Comparison of ENCODE assay signal across 28 mouse cellular contexts in genomic region chr2:149305553-149305952, GRCm38 (mm10).
"Had no signal": no experiment of that assay in that cellular context is flagged by ENCODE, and none has a peak within 500 bp of the region (broad histone marks: within the 10 kb centered on the region; RNA-seq: fewer than 3 reads in every experiment).

No protein-coding gene starts in this region.

- H3K9me3 ChIP-seq: embryonic facial prominence, embryonic 12.5 days had no signal

- H3K4me1 ChIP-seq: embryonic facial prominence, embryonic 10.5 days; embryonic facial prominence, embryonic 12.5 days; embryonic facial prominence, embryonic 13.5 days; embryonic facial prominence, embryonic 15.5 days; forebrain, embryonic 10.5 days; forebrain, embryonic 12.5 days; forebrain, embryonic 13.5 days; forebrain, embryonic 15.5 days; heart, embryonic 10.5 days had no signal

- H3K27ac ChIP-seq: embryonic facial prominence, embryonic 10.5 days; embryonic facial prominence, embryonic 12.5 days; embryonic facial prominence, embryonic 13.5 days; embryonic facial prominence, embryonic 15.5 days; forebrain, embryonic 10.5 days; forebrain, embryonic 12.5 days; forebrain, embryonic 13.5 days; forebrain, embryonic 15.5 days; gastrocnemius, adult 2 months; heart, adult 2 months; heart, embryonic 10.5 days had no signal

- ATAC-seq: forebrain, embryonic 13.5 days; forebrain, embryonic 14.5 days; forebrain, embryonic 15.5 days; forebrain, embryonic 16.5 days; forebrain, postnatal 0 days had no signal

- DNase-seq: cerebellum, adult 9-10 months; cerebellum, adult 9-11 months; cerebellum, postnatal 10 days; cerebellum, postnatal 14 days; cerebellum, postnatal 25 days; cerebellum, postnatal 36 days; embryo, embryonic 11 days; forebrain, postnatal 0 days; gastrocnemius, adult 2 months; gastrocnemius, postnatal 10 days; gastrocnemius, postnatal 14 days; gastrocnemius, postnatal 25 days; gastrocnemius, postnatal 36 days; heart, adult 11 months; heart, adult 18-20 months; heart, adult 2 months had no signal

- H3K27me3 ChIP-seq: embryonic facial prominence, embryonic 12.5 days; embryonic facial prominence, embryonic 13.5 days; embryonic facial prominence, embryonic 15.5 days; forebrain, embryonic 12.5 days; forebrain, embryonic 13.5 days; forebrain, embryonic 15.5 days had no signal

- H3K36me3 ChIP-seq: embryonic facial prominence, embryonic 10.5 days; embryonic facial prominence, embryonic 12.5 days; embryonic facial prominence, embryonic 13.5 days; embryonic facial prominence, embryonic 15.5 days; forebrain, embryonic 10.5 days; forebrain, embryonic 12.5 days; forebrain, embryonic 15.5 days; heart, embryonic 10.5 days had no signal

- H3K4me3 ChIP-seq: embryonic facial prominence, embryonic 10.5 days; embryonic facial prominence, embryonic 12.5 days; embryonic facial prominence, embryonic 13.5 days; embryonic facial prominence, embryonic 15.5 days; erythroblast, embryonic 14.5 days; forebrain, embryonic 10.5 days; forebrain, embryonic 12.5 days; forebrain, embryonic 13.5 days; forebrain, embryonic 15.5 days; gastrocnemius, adult 2 months; heart, adult 2 months; heart, embryonic 10.5 days had no signal

- H3K9ac ChIP-seq: embryonic facial prominence, embryonic 12.5 days; embryonic facial prominence, embryonic 13.5 days; embryonic facial prominence, embryonic 15.5 days; forebrain, embryonic 12.5 days; forebrain, embryonic 13.5 days; forebrain, embryonic 15.5 days; forebrain, postnatal 0 days had no signal
